Mouse (Mus musculus) heart, embryonic 15.5 days (tissue): ENCODE measurements around the gene Grasp. TPM values are rescaled to one million over a fixed set of nuclear protein-coding genes. Genes with fewer than 3 reads are reported as not detected.

Experiments
- ATAC-seq: fragments of 200-750 bp; cut with Nextera tagmentation; replicated peaks from 2 replicates; pipeline ENCODE4 v1.8.0; 2017; ENCODE audit warnings: low read depth, moderate TSS enrichment; ENCODE audit not compliant: insufficient number of reproducible peaks, insufficient read depth, low FRiP score
- H3K27ac ChIP-seq: fragments of 300-500 bp; sonication (generic); 2 replicates; pipeline ENCODE4 v1.5.1; 2015; ENCODE audit warnings: mild to moderate bottlenecking, inconsistent platforms
- H3K27me3 ChIP-seq: fragments of 300-500 bp; sonication (generic); 2 replicates; pipeline ENCODE4 v1.6.1; 2015; ENCODE audit warnings: inconsistent platforms
- H3K36me3 ChIP-seq: fragments of 300-500 bp; sonication (generic); 2 replicates; pipeline ENCODE4 v1.6.1; 2015; ENCODE audit warnings: mild to moderate bottlenecking, inconsistent platforms
- H3K4me1 ChIP-seq: fragments of 300-500 bp; sonication (generic); replicated peaks from 2 replicates; pipeline ENCODE4 v1.6.1; 2015; ENCODE audit warnings: inconsistent platforms
- H3K4me2 ChIP-seq: fragments of 300-500 bp; sonication (generic); 2 replicates; pipeline ENCODE4 v1.6.1; 2015; ENCODE audit warnings: inconsistent platforms, mild to moderate bottlenecking, moderate library complexity
- H3K4me3 ChIP-seq: fragments of 300-500 bp; sonication (generic); 2 replicates; pipeline ENCODE4 v1.5.1; 2015; ENCODE audit warnings: mild to moderate bottlenecking, inconsistent platforms
- H3K9ac ChIP-seq: fragments of 300-500 bp; sonication (generic); 2 replicates; pipeline ENCODE4 v1.6.1; 2015; ENCODE audit warnings: mild to moderate bottlenecking, inconsistent platforms
- H3K9me3 ChIP-seq: fragments of 300-500 bp; sonication (generic); replicated peaks from 2 replicates; pipeline ENCODE4 v1.6.1; 2016; ENCODE audit warnings: inconsistent platforms
- WGBS: fragments of 180-500 bp; shearing (Covaris S2); methylation state at CpG from one replicate; pipeline ENCODE4 v1.1.7; 2015; ENCODE audit warnings: mixed read lengths; 5-methylcytosine and 5-hydroxymethylcytosine counted together
- polyA plus RNA-seq: library from polyadenylated mRNA; unstranded; fragments of >200 nt; fragmentation: Nextera tagmentation; extraction: Ambion mirVana; gene quantifications from 2 replicates; pipeline ENCODE4 v1.2.1, GENCODE M21; 2015

Gene Grasp
- polyA plus RNA-seq, 1 experiment from 2014 or later, result 3.3 TPM

DNA sequence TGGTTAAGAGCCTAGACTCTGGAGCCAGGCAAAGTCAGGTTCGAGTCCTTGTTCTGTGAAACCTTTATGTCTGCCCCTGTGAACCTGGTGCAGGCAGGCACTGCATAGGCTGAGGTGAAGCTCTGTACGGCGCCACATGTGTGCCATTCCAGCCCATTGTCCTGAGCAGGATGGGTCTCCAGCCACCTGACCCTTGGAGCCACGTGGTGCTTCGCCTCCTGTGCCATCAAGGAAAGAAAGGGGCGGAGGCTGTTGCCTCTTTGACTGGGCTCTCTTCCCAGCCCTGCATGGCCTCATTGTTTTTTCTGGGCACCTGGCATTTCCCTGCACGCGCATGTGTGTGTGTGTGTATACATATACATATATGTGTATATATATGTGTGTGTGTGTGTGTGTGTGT lies 15.8 kb downstream of the Grasp start:
- Histone ChIP-seq H3K27ac (peak overlapping the region; percentile 98; the same call in 1 of the 2 replicates), H3K4me3 (no peak overlapping the region), H3K4me1 (peaks cover 55% of the 10 kb centered on the region), H3K4me2 (no peak overlapping the region), H3K36me3 (no peaks in the 10 kb centered on the region), H3K9me3 (no peaks in the 10 kb centered on the region), H3K9ac (no peak overlapping the region), H3K27me3 (no peaks in the 10 kb centered on the region)
- WGBS, result 67% methylated on average over 8 of the region's 8 CpGs
- no peak for ATAC-seq

DNA sequence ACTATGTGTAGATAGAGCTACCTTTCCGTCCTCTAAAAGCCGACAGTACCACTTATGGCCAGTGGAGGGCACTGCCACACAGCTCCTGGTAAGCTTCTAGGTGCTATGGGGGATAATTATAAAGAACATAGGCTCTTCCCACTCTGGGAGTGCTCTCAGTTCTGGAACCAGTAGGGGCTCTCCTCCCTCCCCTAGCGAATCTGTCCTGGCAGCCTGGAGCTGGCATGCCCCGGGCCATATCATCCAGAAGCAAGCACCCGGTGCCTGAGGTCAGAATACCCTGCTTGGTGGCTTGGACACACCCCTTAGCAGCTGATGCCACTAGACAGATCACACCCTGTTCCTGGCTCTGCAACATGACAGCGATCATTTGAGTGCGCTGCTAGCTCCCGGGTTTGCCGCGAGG lies 16.8 kb downstream of the Grasp start:
- no peaks in the 10 kb centered on the region for H3K36me3 ChIP-seq
- ATAC-seq, result peak; percentile 86
- 2% methylated on average over 10 of the region's 10 CpGs for WGBS
- H3K4me1 ChIP-seq, result peaks cover 47% of the 10 kb centered on the region
- no peaks in the 10 kb centered on the region for H3K9me3 ChIP-seq
- H3K27me3 ChIP-seq, result no peaks in the 10 kb centered on the region
- peak overlapping the region; percentile 67 for H3K4me2 ChIP-seq
- peak overlapping the region; percentile 37 for H3K4me3 ChIP-seq
- H3K27ac ChIP-seq, result peak overlapping the region; percentile 98
- H3K9ac ChIP-seq, result peak overlapping the region; percentile 54

GRCm38 (mm10) chr15:101241236-101241635 lies 17.2 kb downstream of the Grasp start:
- H3K9ac ChIP-seq, result peak overlapping the region; percentile 54
- ATAC-seq, result peak; percentile 61
- no peaks in the 10 kb centered on the region for H3K36me3 ChIP-seq
- H3K9me3 ChIP-seq, result no peaks in the 10 kb centered on the region
- peak overlapping the region; percentile 98 for H3K27ac ChIP-seq
- H3K4me1 ChIP-seq, result peaks cover 45% of the 10 kb centered on the region
- peak overlapping the region; percentile 37 for H3K4me3 ChIP-seq
- H3K27me3 ChIP-seq, result no peaks in the 10 kb centered on the region
- WGBS, result 25% methylated on average over 9 of the region's 9 CpGs
- H3K4me2 ChIP-seq, result peak overlapping the region; percentile 67

GRCm38 (mm10) chr15:101241853-101242252 lies 17.9 kb downstream of the Grasp start:
- H3K4me1 ChIP-seq, result peaks cover 47% of the 10 kb centered on the region
- 55% methylated on average over 9 of the region's 9 CpGs for WGBS
- no peaks in the 10 kb centered on the region for H3K27me3 ChIP-seq
- no peak for ATAC-seq
- no peaks in the 10 kb centered on the region for H3K36me3 ChIP-seq
- H3K9me3 ChIP-seq, result no peaks in the 10 kb centered on the region
- H3K27ac ChIP-seq, result peak overlapping the region; percentile 98
- peak overlapping the region; percentile 47 for H3K9ac ChIP-seq
- 0 out of 2 replicates have a peak overlapping the region, but pooled peaks have one; percentile 37 for H3K4me3 ChIP-seq
- peak overlapping the region; percentile 67 for H3K4me2 ChIP-seq

- 21% methylated on average over 8 of the region's 8 CpGs for WGBS
- Histone ChIP-seq H3K4me1 (peaks cover 55% of the 10 kb centered on the region), H3K36me3 (no peaks in the 10 kb centered on the region), H3K27me3 (no peaks in the 10 kb centered on the region), H3K4me3 (no peak overlapping the region), H3K9me3 (no peaks in the 10 kb centered on the region), H3K27ac (peak overlapping the region; percentile 98), H3K4me2 (no peak overlapping the region; the same call in 1 of the 2 replicates), H3K9ac (peak overlapping the region; percentile 47; the same call in 1 of the 2 replicates)
- ATAC-seq, result no peak
Observed at GRCm38 (mm10) chr15:101242645-101243044, 18.7 kb downstream of the Grasp start.

GRCm38 (mm10) chr15:101244012-101244411 lies 20.0 kb downstream of the Grasp start:
- ATAC-seq, result no peak
- no peaks in the 10 kb centered on the region for H3K36me3 ChIP-seq
- no peaks in the 10 kb centered on the region for H3K27me3 ChIP-seq
- H3K9ac ChIP-seq, result no peak overlapping the region
- no peaks in the 10 kb centered on the region for H3K9me3 ChIP-seq
- H3K4me3 ChIP-seq, result no peak overlapping the region
- peaks cover 62% of the 10 kb centered on the region for H3K4me1 ChIP-seq
- H3K4me2 ChIP-seq, result no peak overlapping the region
- 66% methylated on average over 3 of the region's 3 CpGs for WGBS
- H3K27ac ChIP-seq, result 0 out of 2 replicates have a peak overlapping the region, but pooled peaks have one; percentile 9

GRCm38 (mm10) chr15:101246231-101247154 lies 22.5 kb downstream of the Grasp start:
- Histone ChIP-seq H3K4me3 (peak overlapping the region; percentile 49), H3K27me3 (no peaks in the 10 kb centered on the region), H3K4me1 (peaks cover 54% of the 10 kb centered on the region), H3K27ac (peak overlapping the region; percentile 94), H3K9me3 (no peaks in the 10 kb centered on the region), H3K4me2 (peak overlapping the region; percentile 73), H3K9ac (peak overlapping the region; percentile 55), H3K36me3 (no peaks in the 10 kb centered on the region)
- peak; percentile 95 for ATAC-seq
- WGBS, result 2% methylated on average over 54 of the region's 56 CpGs

DNA sequence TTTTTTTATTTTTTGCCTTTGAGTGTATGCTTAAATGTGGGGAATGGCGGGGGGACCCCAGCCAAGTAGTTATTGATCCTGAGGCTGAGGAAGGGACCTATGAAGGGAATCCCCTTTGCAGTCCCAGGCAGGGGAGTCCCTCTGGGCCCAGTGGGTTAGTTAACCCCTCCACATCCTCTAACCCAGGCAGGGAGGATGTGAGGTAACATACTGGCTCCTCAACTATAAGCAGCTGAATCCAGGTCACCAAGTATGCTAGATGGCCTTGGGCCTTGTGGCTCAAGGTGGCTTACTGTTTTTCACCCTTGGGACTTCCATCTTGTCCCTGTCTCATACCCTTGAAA lies 23.1 kb downstream of the Grasp start:
- WGBS, result 86% methylated on average over 1 of the region's 1 CpGs
- no peak overlapping the region for H3K9ac ChIP-seq

GRCm38 (mm10) chr15:101248029-101248710 lies 24.2 kb downstream of the Grasp start:
- H3K9ac ChIP-seq, result peak overlapping the region; percentile 35; the same call in 1 of the 2 replicates
- ATAC-seq, result no peak
- H3K27me3 ChIP-seq, result no peaks in the 10 kb centered on the region
- H3K4me2 ChIP-seq, result peak overlapping the region; percentile 38; the same call in 1 of the 2 replicates
- no peaks in the 10 kb centered on the region for H3K9me3 ChIP-seq
- peak overlapping the region; percentile 94 for H3K27ac ChIP-seq
- WGBS, result 15% methylated on average over 5 of the region's 5 CpGs
- H3K4me1 ChIP-seq, result peaks cover 40% of the 10 kb centered on the region
- no peak overlapping the region for H3K4me3 ChIP-seq
- H3K36me3 ChIP-seq, result no peaks in the 10 kb centered on the region

More for the DNA sequence above, 23.1 kb downstream of the Grasp start:
- Histone ChIP-seq H3K36me3 (no peaks in the 10 kb centered on the region), H3K9me3 (no peaks in the 10 kb centered on the region), H3K4me3 (peak overlapping the region; percentile 49; the same call in 1 of the 2 replicates), H3K4me1 (peaks cover 48% of the 10 kb centered on the region), H3K27ac (peak overlapping the region; percentile 94), H3K27me3 (no peaks in the 10 kb centered on the region), H3K4me2 (peak overlapping the region; percentile 73)
- no peak for ATAC-seq

DNA sequence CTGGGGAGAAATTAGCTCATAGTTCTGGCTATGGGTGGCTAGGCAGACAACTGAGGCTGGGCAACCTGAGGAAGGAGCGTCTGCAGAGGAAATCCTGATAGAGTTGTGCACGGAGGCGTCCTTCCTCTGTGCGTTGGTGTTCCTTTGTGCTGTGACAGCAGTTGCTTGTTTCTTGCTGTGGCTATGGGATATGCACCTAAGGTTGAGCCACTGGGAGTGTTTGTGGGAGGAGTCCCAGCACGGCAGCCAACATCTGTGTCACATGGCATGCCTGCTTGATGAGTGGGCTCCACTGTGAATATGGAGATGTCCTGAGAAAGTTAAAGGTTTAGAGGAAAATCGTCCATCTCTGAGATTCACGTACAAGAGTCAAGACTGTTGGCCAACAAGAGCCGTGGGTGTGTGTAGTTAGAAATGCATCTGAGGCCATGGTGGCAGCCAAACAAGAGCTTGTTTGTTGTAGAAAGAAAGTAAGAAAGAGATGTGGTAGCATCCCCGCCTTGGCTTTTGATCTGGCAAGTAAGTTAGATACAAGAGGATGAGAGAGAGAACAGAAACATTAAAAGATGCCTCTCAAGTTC lies 26.3 kb downstream of the Grasp start:
- H3K9ac ChIP-seq, result no peak overlapping the region
- 66% methylated on average over 9 of the region's 9 CpGs for WGBS
- no peaks in the 10 kb centered on the region for H3K36me3 ChIP-seq
- H3K4me2 ChIP-seq, result no peak overlapping the region
- no peaks in the 10 kb centered on the region for H3K9me3 ChIP-seq
- no peak overlapping the region for H3K4me3 ChIP-seq
- no peaks in the 10 kb centered on the region for H3K27me3 ChIP-seq
- ATAC-seq, result no peak
- peaks cover 47% of the 10 kb centered on the region for H3K4me1 ChIP-seq
- H3K27ac ChIP-seq, result no peak overlapping the region

- 90% methylated on average over 5 of the region's 5 CpGs for WGBS
- H3K4me3 ChIP-seq, result no peak overlapping the region
Observed at GRCm38 (mm10) chr15:101251930-101252329, 27.9 kb downstream of the Grasp start.

More at GRCm38 (mm10) chr15:101251930-101252329, 27.9 kb downstream of the Grasp start:
- ATAC-seq, result no peak
- no peaks in the 10 kb centered on the region for H3K36me3 ChIP-seq
- H3K4me2 ChIP-seq, result no peak overlapping the region
- no peaks in the 10 kb centered on the region for H3K27me3 ChIP-seq
- H3K4me1 ChIP-seq, result peaks cover 54% of the 10 kb centered on the region
- no peak overlapping the region for H3K9ac ChIP-seq
- no peak overlapping the region for H3K27ac ChIP-seq
- no peaks in the 10 kb centered on the region for H3K9me3 ChIP-seq
